10 mouse cellular contexts compared by ENCODE assay signal in genomic region chr2:55692902-55693870, GRCm38 (mm10).
DNase-seq lines count a peak whose midpoint lies in the region; ATAC-seq and TF ChIP-seq lines count a peak whose summit lies in the region.
"Had no signal": no experiment of that assay in that cellular context is flagged by ENCODE, and none has a peak within 500 bp of the region (broad histone marks: within the 10 kb centered on the region; RNA-seq: fewer than 3 reads in every experiment).

No protein-coding gene starts in this region.

- H3K4me1 ChIP-seq in forebrain, embryonic 13.5 days = peaks cover 3% of the 10 kb centered on the region; the same call in 1 of the 2 replicates
- H3K4me1 ChIP-seq in midbrain, embryonic 15.5 days = peaks cover 5% of the 10 kb centered on the region
- no peaks in the 10 kb centered on the region for H3K4me1 ChIP-seq in kidney, adult 2 months (ENCODE audit: control insufficient read depth, insufficient read depth, low read length)

- TF ChIP-seq POLR2A in kidney, adult 2 months (IDR thresholded peaks at IDR 0.05; ENCODE audit: low read depth, low read length) = no peak

- DNase-seq in brain, adult 2 months (ENCODE audit: low read depth, low spot score) = peak; percentile 92
- DNase-seq in layer of hippocampus, adult 2 months (ENCODE audit: low spot score in 2 of 2) = peak; percentile 70 to 88
- DNase-seq in liver = no peak
- DNase-seq in kidney, adult 2 months = no peak
- no peak for DNase-seq in kidney, postnatal 14 days
- DNase-seq: cerebellum, adult 11 months; lung, postnatal 14 days had no signal

- H3K9me3 ChIP-seq in forebrain, embryonic 13.5 days (replicated peaks) = no peaks in the 10 kb centered on the region
- H3K9me3 ChIP-seq in midbrain, embryonic 15.5 days = no peaks in the 10 kb centered on the region

- ATAC-seq in forebrain, embryonic 13.5 days = peak; percentile 94
- ATAC-seq in midbrain, embryonic 15.5 days (replicated peaks) = peak; percentile 98
- ATAC-seq in monocyte, adult 5-6 weeks (replicated peaks; ENCODE audit: insufficient number of reproducible peaks, low FRiP score, low TSS enrichment, poor library complexity, severe bottlenecking) = no peak

- H3K27me3 ChIP-seq in forebrain, embryonic 13.5 days = no peaks in the 10 kb centered on the region
- no peaks in the 10 kb centered on the region for H3K27me3 ChIP-seq in midbrain, embryonic 15.5 days (replicated peaks)
- H3K27me3 ChIP-seq in kidney, adult 2 months (replicated peaks; ENCODE audit: control insufficient read depth, insufficient read depth, low read length) = no peaks in the 10 kb centered on the region

- H3K27ac ChIP-seq in forebrain, embryonic 13.5 days = no peak overlapping the region
- H3K27ac ChIP-seq in layer of hippocampus, adult 2 months = peak overlapping the region; percentile 90
- peak overlapping the region; percentile 61 for H3K27ac ChIP-seq in midbrain, embryonic 15.5 days
- no peak overlapping the region for H3K27ac ChIP-seq in kidney, adult 2 months (ENCODE audit: insufficient read depth, low read depth, low read length)

- no peak overlapping the region for H3K4me3 ChIP-seq in forebrain, embryonic 13.5 days
- no peak overlapping the region for H3K4me3 ChIP-seq in layer of hippocampus, adult 2 months
- H3K4me3 ChIP-seq in midbrain, embryonic 15.5 days = no peak overlapping the region
- no peak overlapping the region for H3K4me3 ChIP-seq in kidney, adult 2 months (ENCODE audit: insufficient read depth, low read depth, low read length)

- WGBS in forebrain, embryonic 13.5 days = 35% methylated on average over 2 of the region's 2 CpGs
- 21% methylated on average over 2 of the region's 2 CpGs for WGBS in midbrain, embryonic 15.5 days
- WGBS in kidney, adult 2 months = 49% methylated on average over 2 of the region's 2 CpGs

- no peak for TF ChIP-seq CTCF in layer of hippocampus, adult 2 months (conservative IDR thresholded peaks at IDR 0.05)
- TF ChIP-seq CTCF in kidney, adult 2 months (conservative IDR thresholded peaks at IDR 0.05; ENCODE audit: insufficient read depth, insufficient read length, low read depth, low read length) = no peak

- no peaks in the 10 kb centered on the region for H3K36me3 ChIP-seq in forebrain, embryonic 13.5 days (ENCODE audit: poor library complexity, severe bottlenecking)
- no peaks in the 10 kb centered on the region for H3K36me3 ChIP-seq in midbrain, embryonic 15.5 days (replicated peaks)
- no peaks in the 10 kb centered on the region for H3K36me3 ChIP-seq in kidney, adult 2 months (ENCODE audit: control insufficient read depth, insufficient read depth, low read length)

- no peak overlapping the region for H3K4me2 ChIP-seq in forebrain, embryonic 13.5 days
- no peak overlapping the region for H3K4me2 ChIP-seq in midbrain, embryonic 15.5 days

- no peak overlapping the region for H3K9ac ChIP-seq in forebrain, embryonic 13.5 days
- H3K9ac ChIP-seq in midbrain, embryonic 15.5 days = no peak overlapping the region

Comparison
In these comparisons a context has a peak if more than half of its experiments do, and no peak if none do; other contexts are left out.
1. DNase-seq: peak in brain, adult 2 months (single experiment) and layer of hippocampus, adult 2 months (2 of 2); none in liver (single experiment), kidney, adult 2 months (single experiment) and kidney, postnatal 14 days (single experiment).
2. H3K27ac ChIP-seq: peak in layer of hippocampus, adult 2 months (single experiment) and midbrain, embryonic 15.5 days (single experiment); none in forebrain, embryonic 13.5 days (single experiment) and kidney, adult 2 months (single experiment).